Mouse (Mus musculus) intestine, postnatal 0 days (tissue): ENCODE results near the gene 4930486L24Rik. TPM values are rescaled to one million over a fixed set of nuclear protein-coding genes. Genes with fewer than 3 reads are reported as not detected.

Source experiments
- ATAC-seq: fragments of 200-750 bp; cut with Nextera tagmentation; 2 replicates; pipeline ENCODE4 v1.8.0; 2017; ENCODE audit warnings: mild to moderate bottlenecking, moderate TSS enrichment, moderate library complexity
- H3K27ac ChIP-seq: fragments of 300-500 bp; sonication (generic); 2 replicates; pipeline ENCODE4 v1.5.1; 2014; ENCODE audit warnings: mild to moderate bottlenecking, low read depth, low read length, moderate library complexity
- H3K27me3 ChIP-seq: fragments of 300-500 bp; sonication (generic); replicated peaks from 2 replicates; pipeline ENCODE4 v1.6.1; 2014; ENCODE audit warnings: low read length, mixed read lengths; ENCODE audit not compliant: control insufficient read depth, insufficient read depth
- H3K36me3 ChIP-seq: fragments of 300-500 bp; sonication (generic); 2 replicates; pipeline ENCODE4 v1.6.1; 2014; ENCODE audit warnings: mild to moderate bottlenecking, moderate library complexity; ENCODE audit not compliant: control insufficient read depth, insufficient read depth
- H3K4me1 ChIP-seq: fragments of 300-500 bp; sonication (generic); replicated peaks from 2 replicates; pipeline ENCODE4 v1.6.1; 2014; ENCODE audit warnings: antibody characterized with exemption, low read length, mixed read lengths; ENCODE audit not compliant: control insufficient read depth, insufficient read depth
- H3K4me2 ChIP-seq: fragments of 300-500 bp; sonication (generic); replicated peaks from 2 replicates; pipeline ENCODE4 v1.6.1; 2014; ENCODE audit warnings: low read depth, mild to moderate bottlenecking, moderate library complexity
- H3K4me3 ChIP-seq: fragments of 300-500 bp; sonication (generic); 2 replicates; pipeline ENCODE4 v1.5.1; 2014; ENCODE audit warnings: low read depth, low read length
- H3K9ac ChIP-seq: fragments of 300-500 bp; sonication (generic); 2 replicates; pipeline ENCODE4 v1.6.1; 2014; ENCODE audit warnings: mild to moderate bottlenecking, low read depth, low read length
- H3K9me3 ChIP-seq: fragments of 300-500 bp; sonication (generic); 2 replicates; pipeline ENCODE4 v1.6.1; 2016; ENCODE audit warnings: mixed run types; ENCODE audit not compliant: control insufficient read depth
- CTCF ChIP-seq: sonication (generic); IDR thresholded peaks from 2 replicates; pipeline ENCODE4 v1.5.1; 2016; ENCODE audit warnings: low read depth, mild to moderate bottlenecking, control low read depth, antibody characterized with exemption, moderate library complexity
- WGBS: fragments of 180-500 bp; shearing (Covaris S2); extraction: QIAGEN DNeasy Blood & Tissue Kit; methylation state at CpG from one replicate; pipeline ENCODE4 v1.1.7; 2014; 5-methylcytosine and 5-hydroxymethylcytosine counted together
- polyA plus RNA-seq: library from polyadenylated mRNA; unstranded; fragments of >200 nt; fragmentation: Nextera tagmentation; extraction: Ambion mirVana; gene quantifications from 2 replicates; pipeline ENCODE4 v1.2.1, GENCODE M21; 2015

Gene 4930486L24Rik
- polyA plus RNA-seq, 1 experiment from 2014 or later: 0.26 TPM

GRCm38 (mm10) chr13:60848241-60849120, 15.8 kb downstream of the 4930486L24Rik start:
- no peak overlapping the region for H3K4me2 ChIP-seq
- TF ChIP-seq CTCF: no peak
- H3K27ac ChIP-seq: no peak overlapping the region
- no peak overlapping the region for H3K4me3 ChIP-seq
- H3K9me3 ChIP-seq: no peaks in the 10 kb centered on the region
- no peak overlapping the region for H3K9ac ChIP-seq
- no peaks in the 10 kb centered on the region for H3K36me3 ChIP-seq
- no peaks in the 10 kb centered on the region for H3K4me1 ChIP-seq
- 90% methylated on average over 4 of the region's 4 CpGs for WGBS
- no peak for ATAC-seq
- no peaks in the 10 kb centered on the region for H3K27me3 ChIP-seq

- Histone ChIP-seq H3K27ac (no peak overlapping the region), H3K4me1 (no peaks in the 10 kb centered on the region), H3K36me3 (no peaks in the 10 kb centered on the region), H3K27me3 (no peaks in the 10 kb centered on the region), H3K9me3 (no peaks in the 10 kb centered on the region), H3K4me2 (no peak overlapping the region), H3K4me3 (no peak overlapping the region), H3K9ac (no peak overlapping the region)
- TF ChIP-seq CTCF: no peak
- ATAC-seq: no peak
- WGBS: 86% methylated on average over 8 of the region's 8 CpGs
Measured at GRCm38 (mm10) chr13:60843153-60843552, 21.1 kb downstream of the 4930486L24Rik start.

- Histone ChIP-seq H3K36me3 (no peaks in the 10 kb centered on the region), H3K27ac (no peak overlapping the region), H3K4me3 (no peak overlapping the region), H3K27me3 (no peaks in the 10 kb centered on the region), H3K4me2 (no peak overlapping the region), H3K4me1 (no peaks in the 10 kb centered on the region), H3K9ac (no peak overlapping the region), H3K9me3 (no peaks in the 10 kb centered on the region)
- no peak for ATAC-seq
- WGBS: 68% methylated on average over 6 of the region's 6 CpGs
- TF ChIP-seq CTCF: no peak
Measured at GRCm38 (mm10) chr13:60842703-60843102, 21.6 kb downstream of the 4930486L24Rik start.

GRCm38 (mm10) chr13:60839353-60839902, 24.8 kb downstream of the 4930486L24Rik start:
- no peak for ATAC-seq
- no peak overlapping the region for H3K27ac ChIP-seq
- no peak overlapping the region for H3K4me2 ChIP-seq
- no peaks in the 10 kb centered on the region for H3K9me3 ChIP-seq
- H3K9ac ChIP-seq: no peak overlapping the region
- no peaks in the 10 kb centered on the region for H3K4me1 ChIP-seq
- TF ChIP-seq CTCF: no peak
- H3K4me3 ChIP-seq: no peak overlapping the region
- 58% methylated on average over 2 of the region's 2 CpGs for WGBS
- no peaks in the 10 kb centered on the region for H3K36me3 ChIP-seq
- H3K27me3 ChIP-seq: no peaks in the 10 kb centered on the region

GRCm38 (mm10) chr13:60826052-60826451, 38.2 kb downstream of the 4930486L24Rik start:
- H3K27ac ChIP-seq: no peak overlapping the region
- H3K4me3 ChIP-seq: no peak overlapping the region
- H3K27me3 ChIP-seq: no peaks in the 10 kb centered on the region
- TF ChIP-seq CTCF: peak; percentile 62
- H3K9me3 ChIP-seq: no peaks in the 10 kb centered on the region
- no peaks in the 10 kb centered on the region for H3K4me1 ChIP-seq
- ATAC-seq: no peak
- H3K4me2 ChIP-seq: no peak overlapping the region
- 52% methylated on average over 3 of the region's 3 CpGs for WGBS
- H3K36me3 ChIP-seq: no peaks in the 10 kb centered on the region
- H3K9ac ChIP-seq: no peak overlapping the region

- no peak overlapping the region for H3K4me3 ChIP-seq
- H3K27ac ChIP-seq: no peak overlapping the region
- H3K27me3 ChIP-seq: no peaks in the 10 kb centered on the region
- H3K4me1 ChIP-seq: no peaks in the 10 kb centered on the region
- H3K4me2 ChIP-seq: no peak overlapping the region
- ATAC-seq: peak; percentile 68; the same call in 1 of the 2 replicates
- no peak overlapping the region for H3K9ac ChIP-seq
- TF ChIP-seq CTCF: no peak
- WGBS: 50% methylated on average over 3 of the region's 3 CpGs
- no peaks in the 10 kb centered on the region for H3K9me3 ChIP-seq
- H3K36me3 ChIP-seq: no peaks in the 10 kb centered on the region
Measured at GRCm38 (mm10) chr13:60820486-60821175, 43.6 kb downstream of the 4930486L24Rik start.
